Mouse (Mus musculus) forebrain, embryonic 14.5 days (tissue): Measurements from ENCODE around the gene Fgl2. TPM values are rescaled to one million over a fixed set of nuclear protein-coding genes. Genes with fewer than 3 reads are reported as not detected.
A peak's percentile ranks its signal among the peaks of the same experiment; 100 is the strongest.
"Not testable (repeated sequence)": the region's sequence is repeated elsewhere in the genome, so short reads cannot be mapped to it uniquely, and the experiment has no call there.

Experiments used
- ATAC-seq: fragments of 200-750 bp; cut with Nextera tagmentation; 2 replicates; pipeline ENCODE4 v1.8.0; 2017; ENCODE audit warnings: mild to moderate bottlenecking, moderate library complexity
- DNase-seq: peaks from one replicate; pipeline ENCODE4 v3.0.0-alpha.2; 2015; ENCODE audit warnings: low spot score
- H3K27ac ChIP-seq: fragments of 300-500 bp; sonication (generic); 2 replicates; pipeline ENCODE4 v1.5.1; 2014; ENCODE audit warnings: low read depth, mild to moderate bottlenecking, control low read depth, low read length, moderate library complexity
- H3K27me3 ChIP-seq: fragments of 300-500 bp; sonication (generic); replicated peaks from 2 replicates; pipeline ENCODE4 v1.6.1; 2014; ENCODE audit warnings: low read length, control low read depth, mixed read lengths; ENCODE audit not compliant: control insufficient read depth, insufficient read depth
- H3K36me3 ChIP-seq: fragments of 300-500 bp; sonication (generic); 2 replicates; pipeline ENCODE4 v1.6.1; 2014; ENCODE audit warnings: low read length, control low read depth; ENCODE audit not compliant: control insufficient read depth, insufficient read depth
- H3K4me1 ChIP-seq: fragments of 300-500 bp; sonication (generic); 2 replicates; pipeline ENCODE4 v1.6.1; 2014; ENCODE audit warnings: antibody characterized with exemption, low read length, control low read depth; ENCODE audit not compliant: control insufficient read depth, insufficient read depth
- H3K4me2 ChIP-seq: fragments of 300-500 bp; sonication (generic); 2 replicates; pipeline ENCODE4 v1.6.1; 2014; ENCODE audit warnings: mild to moderate bottlenecking, control low read depth, low read length
- H3K4me3 ChIP-seq: fragments of 300-500 bp; sonication (generic); 2 replicates; pipeline ENCODE4 v1.5.1; 2014; ENCODE audit warnings: low read depth, low read length, control low read depth
- H3K9ac ChIP-seq: fragments of 300-500 bp; sonication (generic); 2 replicates; pipeline ENCODE4 v1.6.1; 2014; ENCODE audit warnings: mild to moderate bottlenecking, low read length, control low read depth, moderate library complexity
- H3K9me3 ChIP-seq: fragments of 300-500 bp; sonication (generic); replicated peaks from 2 replicates; pipeline ENCODE4 v1.6.1; 2016; ENCODE audit warnings: low read length, control low read depth, mixed read lengths; ENCODE audit not compliant: control insufficient read depth
- WGBS: fragments of 180-500 bp; shearing (Covaris S2); extraction: QIAGEN DNeasy Blood & Tissue Kit; methylation state at CpG from one replicate; pipeline ENCODE4 v1.1.7; 2014; 5-methylcytosine and 5-hydroxymethylcytosine counted together
- polyA plus RNA-seq: library from polyadenylated mRNA; unstranded; fragments of >200 nt; fragmentation: Nextera tagmentation; extraction: Ambion mirVana; gene quantifications from 2 replicates; pipeline ENCODE4 v1.2.1, GENCODE M21; 2014

The Fgl2 gene
- polyA plus RNA-seq = 0.79 and 1.3 TPM in 2 replicates

DNA sequence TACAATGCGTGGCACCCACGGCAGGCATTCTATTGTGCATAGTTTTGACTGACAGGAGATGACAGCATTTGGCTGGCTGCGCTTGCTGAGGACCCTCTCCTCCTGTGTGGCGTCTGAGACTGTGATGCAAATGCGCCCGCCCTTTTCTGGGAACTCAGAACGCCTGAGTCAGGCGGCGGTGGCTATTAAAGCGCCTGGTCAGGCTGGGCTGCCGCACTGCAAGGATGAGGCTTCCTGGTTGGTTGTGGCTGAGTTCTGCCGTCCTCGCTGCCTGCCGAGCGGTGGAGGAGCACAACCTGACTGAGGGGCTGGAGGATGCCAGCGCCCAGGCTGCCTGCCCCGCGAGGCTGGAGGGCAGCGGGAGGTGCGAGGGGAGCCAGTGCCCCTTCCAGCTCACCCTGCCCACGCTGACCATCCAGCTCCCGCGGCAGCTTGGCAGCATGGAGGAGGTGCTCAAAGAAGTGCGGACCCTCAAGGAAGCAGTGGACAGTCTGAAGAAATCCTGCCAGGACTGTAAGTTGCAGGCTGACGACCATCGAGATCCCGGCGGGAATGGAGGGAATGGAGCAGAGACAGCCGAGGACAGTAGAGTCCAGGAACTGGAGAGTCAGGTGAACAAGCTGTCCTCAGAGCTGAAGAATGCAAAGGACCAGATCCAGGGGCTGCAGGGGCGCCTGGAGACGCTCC, at the start of gene Fgl2:
TSS of gene Fgl2 (plus strand) at position 150 of the 687 bp plus-strand sequence.
- 5% methylated on average over 31 of the region's 31 CpGs for WGBS
- H3K9me3 ChIP-seq = no peaks in the 10 kb centered on the region
- H3K27ac ChIP-seq = no peak within 1 kb of the TSS
- H3K27me3 ChIP-seq = no peaks in the 10 kb centered on the region
- peak; percentile 87 for DNase-seq
- H3K4me2 ChIP-seq = peak within 1 kb of the TSS; percentile 96
- H3K4me3 ChIP-seq = peak within 1 kb of the TSS; percentile 43
- H3K36me3 ChIP-seq = no peaks in the 10 kb centered on the region
- peaks cover 6% of the 10 kb centered on the region; the same call in 1 of the 2 replicates for H3K4me1 ChIP-seq
- ATAC-seq = peak; percentile 95
- peak within 1 kb of the TSS; percentile 80 for H3K9ac ChIP-seq

DNA sequence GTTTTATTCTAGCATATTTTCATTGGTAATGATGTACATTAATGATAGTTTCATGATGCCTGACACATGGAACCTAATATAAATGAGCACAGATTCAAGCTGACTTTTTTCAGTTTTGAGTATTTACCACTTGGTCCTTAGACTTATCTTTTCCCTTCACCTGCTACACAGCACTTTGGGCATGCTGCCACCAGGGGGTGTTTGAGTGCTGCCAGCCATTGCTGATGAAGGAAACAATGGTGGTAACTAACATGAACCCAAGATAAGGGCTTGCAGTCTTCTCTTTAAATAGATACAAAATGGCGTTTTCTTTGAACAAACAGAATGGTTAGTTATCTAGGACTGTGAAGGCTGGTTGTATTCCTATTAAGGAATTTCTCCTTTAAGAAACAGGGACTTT, 45.9 kb upstream of the Fgl2 start:
- ATAC-seq = peak; percentile 71
- no peak overlapping the region for H3K9ac ChIP-seq
- WGBS = 38% methylated on average over 1 of the region's 1 CpGs

DNA sequence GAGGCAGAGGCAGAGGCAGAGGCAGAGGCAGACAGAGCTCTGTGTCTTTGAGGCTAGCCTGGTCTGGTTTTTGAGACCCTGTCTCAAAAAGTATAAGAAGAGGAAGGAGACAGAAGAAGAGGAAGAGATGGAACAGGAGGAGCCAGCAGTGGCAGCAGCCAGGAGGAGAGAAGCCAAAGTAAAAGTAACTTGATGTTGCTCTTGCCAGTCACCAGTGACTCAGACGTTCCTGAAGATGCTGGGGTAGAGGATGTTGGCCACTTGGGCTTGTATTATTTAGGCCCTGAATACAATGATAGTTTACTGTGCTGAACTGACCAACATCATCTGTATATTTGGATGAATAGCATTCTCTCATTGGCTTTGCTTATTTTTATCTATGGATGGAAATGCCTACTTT, 43.9 kb upstream of the Fgl2 start:
- DNase-seq (no peak), ATAC-seq (no peak)
- Histone ChIP-seq H3K27ac (no peak overlapping the region), H3K4me3 (no peak overlapping the region), H3K4me1 (no peaks in the 10 kb centered on the region), H3K36me3 (no peaks in the 10 kb centered on the region), H3K9me3 (no peaks in the 10 kb centered on the region), H3K4me2 (no peak overlapping the region), H3K9ac (no peak overlapping the region), H3K27me3 (no peaks in the 10 kb centered on the region)
- 82% methylated on average over 1 of the region's 1 CpGs for WGBS

More for the DNA sequence above, 45.9 kb upstream of the Fgl2 start:
- Histone ChIP-seq H3K4me2 (no peak overlapping the region), H3K4me3 (no peak overlapping the region), H3K27me3 (no peaks in the 10 kb centered on the region), H3K27ac (no peak overlapping the region), H3K9me3 (no peaks in the 10 kb centered on the region), H3K36me3 (no peaks in the 10 kb centered on the region), H3K4me1 (no peaks in the 10 kb centered on the region)
- DNase-seq = peak; percentile 65

DNA sequence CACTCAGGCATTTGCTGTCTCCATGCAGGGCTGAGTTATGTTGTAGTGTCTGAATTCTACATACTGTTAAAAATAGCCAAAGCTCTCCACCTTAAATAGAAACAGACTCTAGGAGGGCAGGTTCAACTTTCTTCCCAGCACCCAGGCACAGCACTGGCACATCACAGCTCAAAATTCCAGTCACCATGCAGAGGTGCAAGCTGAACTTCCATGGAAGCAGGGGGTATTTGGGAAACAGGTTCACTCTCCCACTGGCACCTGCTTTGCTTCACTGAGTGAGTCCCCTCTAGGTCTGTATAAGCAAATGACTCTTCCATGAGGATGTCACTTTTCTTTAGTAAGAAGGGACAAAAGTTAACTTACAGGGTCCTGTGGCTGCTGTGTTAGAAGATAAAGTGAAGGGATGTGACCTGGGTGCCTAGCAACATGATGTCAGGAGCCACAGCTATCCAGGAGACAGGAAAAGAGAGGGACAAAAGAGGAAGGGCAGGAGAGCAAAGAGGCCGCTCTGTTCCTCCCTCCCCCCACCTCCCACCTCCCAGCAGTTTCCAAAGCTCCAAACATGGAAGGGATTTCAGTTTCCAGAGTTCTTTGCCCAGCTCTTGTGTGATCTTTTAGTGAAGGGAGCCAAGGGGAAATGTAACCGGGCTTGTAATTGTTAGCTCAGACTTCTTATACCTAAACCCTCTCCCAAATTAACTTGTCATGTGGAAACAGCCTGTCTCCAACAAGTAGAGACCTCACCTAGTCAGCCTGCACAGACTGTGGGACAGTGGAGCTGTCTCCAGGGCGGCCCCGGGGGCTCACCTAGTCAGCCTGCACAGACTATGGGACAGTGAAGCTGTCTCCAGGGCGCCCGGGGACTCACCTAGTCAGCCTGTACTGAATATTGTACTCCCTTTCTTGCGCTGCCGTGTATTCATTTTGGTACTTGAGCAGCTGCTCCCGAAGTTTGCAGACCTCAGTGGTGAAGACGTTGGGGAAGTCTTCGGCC, 42.5 kb upstream of the Fgl2 start:
- Histone ChIP-seq H3K4me1 (no peaks in the 10 kb centered on the region), H3K27ac (no peak overlapping the region), H3K4me3 (no peak overlapping the region), H3K9me3 (no peaks in the 10 kb centered on the region), H3K9ac (no peak overlapping the region), H3K4me2 (no peak overlapping the region), H3K27me3 (no peaks in the 10 kb centered on the region), H3K36me3 (no peaks in the 10 kb centered on the region)
- DNase-seq (no peak), ATAC-seq (no peak)
- 39% methylated on average over 11 of the region's 11 CpGs for WGBS

DNA sequence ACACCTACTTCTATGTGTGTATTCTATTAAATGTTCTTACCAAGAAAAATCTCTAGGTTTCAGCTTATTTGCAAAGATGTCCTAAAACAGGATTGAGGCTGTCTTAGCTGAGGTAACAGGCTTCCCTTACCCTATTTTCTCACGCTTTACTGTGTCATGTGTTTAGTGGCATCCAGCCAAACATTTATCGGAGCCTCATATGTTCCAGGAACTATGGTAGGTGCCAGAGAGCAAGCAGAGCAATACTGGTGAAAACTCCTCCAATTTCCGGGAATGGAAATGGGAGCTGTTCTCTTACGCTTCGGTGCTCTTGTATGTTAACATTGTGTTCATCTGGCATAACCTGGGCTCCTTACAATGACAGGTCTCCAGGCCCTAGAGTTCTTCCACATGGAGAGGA, 40.8 kb upstream of the Fgl2 start:
- Histone ChIP-seq H3K27ac (no peak overlapping the region), H3K9ac (no peak overlapping the region), H3K4me1 (no peaks in the 10 kb centered on the region), H3K36me3 (no peaks in the 10 kb centered on the region), H3K27me3 (no peaks in the 10 kb centered on the region), H3K9me3 (no peaks in the 10 kb centered on the region), H3K4me2 (no peak overlapping the region), H3K4me3 (no peak overlapping the region)
- 69% methylated on average over 5 of the region's 5 CpGs for WGBS
- DNase-seq (peak; percentile 69), ATAC-seq (peak; percentile 46; the same call in 1 of the 2 replicates)

DNA sequence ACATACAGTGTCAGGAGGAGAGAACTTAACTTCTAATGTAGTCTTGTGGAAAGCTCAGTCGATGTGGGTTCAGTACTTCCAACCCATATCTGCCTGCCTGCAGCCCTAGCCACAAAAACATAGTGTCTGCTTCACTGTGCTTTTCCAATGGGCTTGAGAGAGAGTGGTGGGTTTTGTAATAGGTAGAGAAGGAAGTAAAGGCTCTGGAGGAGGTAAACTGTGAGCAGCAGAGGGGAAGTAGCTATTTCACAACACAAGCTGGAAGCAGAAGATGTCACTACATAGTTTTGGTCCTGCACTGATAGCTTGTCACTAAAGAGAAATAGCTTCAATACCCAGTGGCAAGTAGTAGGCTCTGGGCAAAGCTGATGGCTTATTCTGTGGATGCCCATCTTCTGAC, 40.3 kb upstream of the Fgl2 start:
- H3K36me3 ChIP-seq = no peaks in the 10 kb centered on the region
- no peak overlapping the region for H3K4me2 ChIP-seq
- no peak overlapping the region for H3K4me3 ChIP-seq
- no peaks in the 10 kb centered on the region for H3K27me3 ChIP-seq
- DNase-seq (no peak), ATAC-seq (no peak)
- WGBS = 81% methylated on average over 1 of the region's 1 CpGs
- H3K9me3 ChIP-seq = no peaks in the 10 kb centered on the region
- no peaks in the 10 kb centered on the region for H3K4me1 ChIP-seq
- no peak overlapping the region for H3K27ac ChIP-seq
- no peak overlapping the region for H3K9ac ChIP-seq

DNA sequence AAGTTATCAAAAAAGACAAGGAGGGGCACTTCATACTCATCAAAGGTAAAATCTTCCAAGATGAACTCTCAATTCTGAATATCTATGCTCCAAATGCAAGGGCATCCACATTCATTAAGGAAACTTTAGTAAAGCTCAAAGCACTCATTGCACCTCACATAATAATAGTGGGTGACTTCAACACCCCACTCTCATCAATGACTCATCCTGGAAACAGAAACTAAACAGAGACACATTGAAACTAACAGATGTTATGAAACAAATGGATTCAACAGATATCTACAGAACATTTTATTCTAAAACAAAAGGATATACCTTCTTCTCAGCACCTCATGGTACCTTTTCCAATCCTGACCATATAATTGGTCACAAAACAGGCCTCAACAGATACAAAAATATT, 30.2 kb upstream of the Fgl2 start:
- not testable (repeated sequence) for H3K36me3 ChIP-seq, H3K9ac ChIP-seq, H3K4me3 ChIP-seq, H3K27ac ChIP-seq, H3K4me1 ChIP-seq, DNase-seq, H3K4me2 ChIP-seq, H3K9me3 ChIP-seq, H3K27me3 ChIP-seq, ATAC-seq

DNA sequence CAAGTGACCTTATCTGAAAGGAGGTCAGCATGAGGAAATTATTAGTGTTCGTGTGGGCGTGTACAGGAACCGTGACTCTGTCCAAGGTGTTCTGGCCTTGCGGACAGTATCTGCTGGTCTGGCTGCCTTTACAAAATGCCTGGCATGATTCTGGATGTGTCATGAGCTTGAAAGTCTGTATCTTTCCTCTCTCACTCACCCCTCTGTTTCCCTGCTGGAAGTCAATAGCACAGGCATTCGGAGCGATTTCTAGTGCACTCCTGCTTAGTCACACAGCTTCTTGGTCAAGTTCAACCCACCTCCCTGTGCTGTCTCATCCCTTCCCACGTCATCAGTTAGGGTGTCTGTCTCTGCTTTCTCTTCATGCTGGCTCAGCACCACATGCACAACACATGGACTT, 24.1 kb upstream of the Fgl2 start:
- Histone ChIP-seq H3K4me3 (no peak overlapping the region), H3K36me3 (no peaks in the 10 kb centered on the region), H3K4me2 (no peak overlapping the region), H3K27ac (no peak overlapping the region), H3K9me3 (no peaks in the 10 kb centered on the region), H3K4me1 (no peaks in the 10 kb centered on the region), H3K9ac (no peak overlapping the region), H3K27me3 (no peaks in the 10 kb centered on the region)
- DNase-seq (no peak), ATAC-seq (no peak)
- 89% methylated on average over 7 of the region's 7 CpGs for WGBS

DNA sequence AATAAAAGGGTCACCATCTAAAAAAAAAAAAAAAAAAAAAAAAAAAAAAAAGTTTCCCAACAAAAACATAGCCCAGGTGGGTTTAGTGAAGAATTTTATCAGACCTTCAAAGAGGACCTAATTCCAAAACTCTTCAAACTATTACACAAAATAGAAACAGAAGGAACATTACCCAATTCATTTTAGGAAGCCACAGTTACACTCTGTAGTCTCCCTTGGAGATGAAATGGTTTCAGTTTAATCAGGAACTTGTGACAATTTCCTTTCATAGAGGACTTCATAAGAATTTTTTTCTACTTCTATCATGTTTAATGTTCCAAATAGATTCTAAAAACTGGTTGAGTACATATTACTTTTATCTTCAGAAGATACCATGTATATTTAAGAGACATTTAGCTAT, 20.8 kb upstream of the Fgl2 start:
- DNase-seq = no peak
- H3K4me1 ChIP-seq = 0 out of 2 replicates have a peak, but pooled peaks cover 4% of the 10 kb centered on the region
- H3K27me3 ChIP-seq = no peaks in the 10 kb centered on the region
- no peaks in the 10 kb centered on the region for H3K36me3 ChIP-seq
- no peaks in the 10 kb centered on the region for H3K9me3 ChIP-seq
- H3K27ac ChIP-seq = no peak overlapping the region
- ATAC-seq = no peak
- no peak overlapping the region for H3K9ac ChIP-seq
- H3K4me2 ChIP-seq = no peak overlapping the region
- H3K4me3 ChIP-seq = no peak overlapping the region
